Mouse (Mus musculus): ENCODE measurements at regions not wholly inside any gene's neighbourhood (a gene's known extent, or its start where the extent isn't known, plus 50 kb on each side); places are given as distances from the start of the nearest gene placed in this dataset.
"Not testable (repeated sequence)": the region's sequence is repeated elsewhere in the genome, so short reads cannot be mapped to it uniquely, and the experiment has no call there.

DNA sequence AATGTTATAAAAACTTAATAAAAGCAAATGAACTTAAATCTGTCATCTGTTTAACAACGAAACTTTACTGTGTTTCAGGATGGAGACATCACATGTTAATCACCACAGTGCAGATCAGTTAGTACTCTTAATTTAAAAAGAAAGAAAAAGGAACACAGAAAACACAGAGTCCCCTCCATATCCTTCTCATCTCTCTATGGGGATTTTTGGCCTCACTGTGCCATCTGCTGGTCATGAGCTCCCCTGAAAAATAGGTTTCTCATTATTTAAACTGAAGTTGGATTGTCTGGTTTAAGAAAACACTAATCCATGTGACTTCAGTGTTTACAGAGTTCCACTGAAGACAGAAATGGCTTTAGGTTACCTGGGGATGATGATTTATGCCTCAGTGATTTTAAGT is 548.7 kb upstream of the Zfp386 start:
- DNase-seq (ENCODE audit: low read depth, low spot score) = no peak
- no peak overlapping the region for H3K27ac ChIP-seq (ENCODE audit: insufficient read depth, low read depth, low read length, poor library complexity, severe bottlenecking)
- no peaks in the 10 kb centered on the region for H3K4me1 ChIP-seq (ENCODE audit: control insufficient read depth in 2 of 2, insufficient read depth in 2 of 2, low read length in 2 of 2, poor library complexity in 1 of 2)
- H3K9ac ChIP-seq (ENCODE audit: insufficient read depth, low read depth, low read length, poor library complexity, severe bottlenecking) = no peak overlapping the region
- H3K36me3 ChIP-seq (ENCODE audit: control insufficient read depth, insufficient read depth, low read length, poor library complexity, severe bottlenecking) = no peaks in the 10 kb centered on the region
- H3K4me3 ChIP-seq (ENCODE audit: insufficient read depth in 1 of 2, low read depth in 1 of 2, low read length in 2 of 2, poor library complexity in 1 of 2, severe bottlenecking in 1 of 2) = no peak overlapping the region
- in situ Hi-C loops (cut with MboI; ENCODE audit: low sequenced_read_pairs in 2 of 2, unreplicated experiment in 2 of 2) = loop anchor here (5.0 to 25.0 kb wide), 2 partner anchors 307 to 312 kb away; no protein-coding TSS in a partner anchor
- no peaks in the 10 kb centered on the region for H3K9me3 ChIP-seq (ENCODE audit: control insufficient read depth, insufficient read depth, low read depth, low read length)
- no peak for TF ChIP-seq MAFK (IDR thresholded peaks at IDR 0.05; ENCODE audit: insufficient read depth, low read depth, low read length)
- no peak for TF ChIP-seq ZNF384 (IDR thresholded peaks at IDR 0.05; ENCODE audit: low read depth, low read length)
- TF ChIP-seq ZC3H11A (IDR thresholded peaks at IDR 0.05; ENCODE audit: borderline replicate concordance, low read depth, low read length) = no peak
- no peak for TF ChIP-seq CHD2 (IDR thresholded peaks at IDR 0.05; ENCODE audit: low read depth, low read length)
- no peak for TF ChIP-seq HCFC1 (IDR thresholded peaks at IDR 0.05; ENCODE audit: borderline replicate concordance, insufficient read depth, low read length)

DNA sequence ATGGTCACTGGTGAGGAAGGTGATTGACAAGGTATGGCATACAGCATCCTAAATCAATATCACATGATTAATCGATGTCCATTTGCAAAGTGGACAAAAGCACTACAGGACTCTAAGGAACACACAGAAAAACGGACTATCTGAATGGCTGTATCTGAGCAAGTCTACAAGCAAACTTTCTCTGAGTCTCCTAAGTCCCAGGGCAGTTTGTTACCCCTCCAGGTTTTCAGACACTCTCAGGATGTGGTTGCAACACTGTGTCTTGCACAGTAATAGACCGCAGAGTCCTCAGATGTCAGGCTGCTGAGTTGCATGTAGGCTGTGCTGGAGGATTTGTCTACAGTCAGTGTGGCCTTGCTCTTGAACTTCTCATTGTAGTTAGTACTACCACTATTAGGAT is 540.2 kb upstream of the Zfp386 start:
- H3K36me3 ChIP-seq (ENCODE audit: control insufficient read depth, insufficient read depth, low read length, poor library complexity, severe bottlenecking); H3K9ac ChIP-seq (ENCODE audit: insufficient read depth, low read depth, low read length, poor library complexity, severe bottlenecking); H3K4me3 ChIP-seq (ENCODE audit: insufficient read depth in 1 of 2, low read depth in 1 of 2, low read length in 2 of 2, poor library complexity in 1 of 2, severe bottlenecking in 1 of 2); in situ Hi-C loops (cut with MboI; ENCODE audit: low sequenced_read_pairs in 2 of 2, unreplicated experiment in 2 of 2); H3K9me3 ChIP-seq (ENCODE audit: control insufficient read depth, insufficient read depth, low read depth, low read length); DNase-seq (ENCODE audit: low read depth, low spot score); H3K4me1 ChIP-seq (ENCODE audit: control insufficient read depth in 2 of 2, insufficient read depth in 2 of 2, low read length in 2 of 2, poor library complexity in 1 of 2); H3K27ac ChIP-seq (ENCODE audit: insufficient read depth, low read depth, low read length, poor library complexity, severe bottlenecking): not testable (repeated sequence)

DNA sequence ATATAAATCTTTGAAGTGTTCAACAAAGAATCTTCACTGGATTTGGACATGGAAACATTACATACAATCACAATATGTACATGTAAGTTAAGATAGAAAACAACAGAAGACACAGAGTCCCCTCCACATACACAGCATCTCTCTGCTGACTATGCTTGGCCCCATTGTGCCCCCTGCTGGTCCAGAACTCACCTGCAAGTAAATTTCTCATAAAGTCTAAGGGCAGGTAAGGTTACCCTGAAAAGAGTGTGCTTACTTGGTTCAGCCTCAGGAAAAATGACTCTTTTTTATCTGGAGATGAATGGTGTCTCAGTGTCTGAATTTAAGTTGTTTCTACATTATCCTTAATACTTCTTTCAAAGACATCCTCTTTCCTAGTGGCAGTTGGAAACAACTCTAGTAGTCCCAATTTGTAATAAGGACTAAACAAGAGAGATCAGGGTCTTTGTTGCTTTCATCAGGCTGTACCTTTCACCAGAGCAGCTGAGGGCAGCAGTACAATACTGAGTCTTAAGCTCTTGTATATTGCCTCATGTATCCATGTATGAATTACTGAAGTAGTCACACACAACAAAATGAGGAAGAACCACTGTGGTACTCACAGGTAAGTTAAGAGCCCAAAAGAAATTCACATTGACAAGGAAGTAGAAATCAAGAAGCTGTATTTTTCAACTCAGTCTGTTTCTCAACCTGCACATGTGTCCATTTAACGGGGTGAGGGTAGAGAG is 538.7 kb upstream of the Zfp386 start:
- DNase-seq (ENCODE audit: low read depth, low spot score); H3K27ac ChIP-seq (ENCODE audit: insufficient read depth, low read depth, low read length, poor library complexity, severe bottlenecking); H3K4me3 ChIP-seq (ENCODE audit: insufficient read depth in 1 of 2, low read depth in 1 of 2, low read length in 2 of 2, poor library complexity in 1 of 2, severe bottlenecking in 1 of 2); H3K36me3 ChIP-seq (ENCODE audit: control insufficient read depth, insufficient read depth, low read length, poor library complexity, severe bottlenecking); H3K4me1 ChIP-seq (ENCODE audit: control insufficient read depth in 2 of 2, insufficient read depth in 2 of 2, low read length in 2 of 2, poor library complexity in 1 of 2); H3K9ac ChIP-seq (ENCODE audit: insufficient read depth, low read depth, low read length, poor library complexity, severe bottlenecking); in situ Hi-C loops (cut with MboI; ENCODE audit: low sequenced_read_pairs in 2 of 2, unreplicated experiment in 2 of 2); H3K9me3 ChIP-seq (ENCODE audit: control insufficient read depth, insufficient read depth, low read depth, low read length): not testable (repeated sequence)

DNA sequence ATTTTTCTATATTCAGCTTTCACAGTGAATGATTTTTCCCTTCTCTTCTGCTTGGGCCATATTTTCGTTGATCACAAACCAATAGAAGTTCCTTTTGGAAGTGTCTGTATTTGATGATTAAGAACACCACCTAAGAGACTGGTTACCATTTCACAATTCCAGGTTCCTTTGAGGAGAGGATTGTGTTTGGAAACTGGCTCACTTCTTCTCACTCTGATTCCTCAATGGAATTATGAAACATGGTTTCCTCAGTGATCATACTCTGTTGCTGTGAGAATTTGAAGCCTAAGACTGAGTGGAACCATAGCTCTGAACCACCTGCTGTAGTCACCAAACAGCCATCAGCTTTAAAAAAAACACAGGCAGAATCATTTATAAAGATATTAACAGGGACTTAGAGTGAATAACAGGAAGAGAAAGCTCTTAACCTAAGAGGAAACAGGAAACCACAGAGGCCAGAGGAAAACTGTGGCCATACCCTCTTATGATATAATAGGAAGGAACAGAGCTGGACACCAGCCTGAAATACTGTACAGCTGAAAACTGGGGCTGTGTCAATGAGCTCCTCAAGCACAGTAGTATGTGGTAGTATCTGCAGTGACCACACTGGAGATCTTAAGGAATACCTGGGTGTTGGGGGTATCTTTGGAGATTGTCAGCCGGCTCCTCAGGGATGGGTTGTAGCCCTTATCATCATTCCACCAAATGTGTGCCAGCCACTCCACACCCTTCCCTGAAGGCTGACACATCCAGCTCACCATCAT is 528.6 kb upstream of the Zfp386 start:
- H3K9ac ChIP-seq (ENCODE audit: insufficient read depth, low read depth, low read length, poor library complexity, severe bottlenecking); H3K36me3 ChIP-seq (ENCODE audit: control insufficient read depth, insufficient read depth, low read length, poor library complexity, severe bottlenecking); H3K27ac ChIP-seq (ENCODE audit: insufficient read depth, low read depth, low read length, poor library complexity, severe bottlenecking); H3K4me1 ChIP-seq (ENCODE audit: control insufficient read depth in 2 of 2, insufficient read depth in 2 of 2, low read length in 2 of 2, poor library complexity in 1 of 2); H3K4me3 ChIP-seq (ENCODE audit: insufficient read depth in 1 of 2, low read depth in 1 of 2, low read length in 2 of 2, poor library complexity in 1 of 2, severe bottlenecking in 1 of 2); H3K9me3 ChIP-seq (ENCODE audit: control insufficient read depth, insufficient read depth, low read depth, low read length); DNase-seq (ENCODE audit: low read depth, low spot score); in situ Hi-C loops (cut with MboI; ENCODE audit: low sequenced_read_pairs in 2 of 2, unreplicated experiment in 2 of 2): not testable (repeated sequence)

DNA sequence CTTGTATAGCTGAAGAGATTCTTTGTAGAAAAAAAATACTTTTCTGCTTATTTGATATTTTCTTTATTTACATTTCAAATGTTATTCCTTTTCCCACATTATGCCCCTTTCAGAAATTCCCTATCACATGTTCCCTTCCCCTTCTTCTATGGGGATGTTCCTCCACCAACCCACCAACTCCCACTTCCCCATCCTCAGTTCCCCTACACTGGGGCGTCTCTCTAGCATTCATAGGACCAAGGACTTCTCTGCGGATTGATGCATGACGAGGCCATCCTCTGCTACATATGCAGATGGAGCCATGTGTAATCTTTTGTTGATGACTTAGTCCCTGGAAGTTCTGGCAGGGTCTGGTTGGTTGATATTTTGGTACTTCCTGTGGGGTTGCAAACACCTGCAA is 520.5 kb upstream of the Zfp386 start:
- Histone ChIP-seq H3K4me1 (ENCODE audit: control insufficient read depth in 2 of 2, insufficient read depth in 2 of 2, low read length in 2 of 2, poor library complexity in 1 of 2) (no peaks in the 10 kb centered on the region), H3K9ac (ENCODE audit: insufficient read depth, low read depth, low read length, poor library complexity, severe bottlenecking) (no peak overlapping the region), H3K4me3 (ENCODE audit: insufficient read depth in 1 of 2, low read depth in 1 of 2, low read length in 2 of 2, poor library complexity in 1 of 2, severe bottlenecking in 1 of 2) (no peak overlapping the region), H3K9me3 (ENCODE audit: control insufficient read depth, insufficient read depth, low read depth, low read length) (peaks cover 8% of the 10 kb centered on the region; the same call in 1 of the 2 replicates), H3K27ac (ENCODE audit: insufficient read depth, low read depth, low read length, poor library complexity, severe bottlenecking) (no peak overlapping the region), H3K36me3 (ENCODE audit: control insufficient read depth, insufficient read depth, low read length, poor library complexity, severe bottlenecking) (no peaks in the 10 kb centered on the region)
- no peak for DNase-seq (ENCODE audit: low read depth, low spot score)
- in situ Hi-C loops (cut with MboI; ENCODE audit: low sequenced_read_pairs in 2 of 2, unreplicated experiment in 2 of 2) = loop anchor here in 1 of 2 experiments (25.0 kb wide), 1 partner anchor 485 kb away; no protein-coding TSS in a partner anchor
- TF ChIP-seq ZNF384 (IDR thresholded peaks at IDR 0.05; ENCODE audit: low read depth, low read length) (no peak), ZC3H11A (IDR thresholded peaks at IDR 0.05; ENCODE audit: borderline replicate concordance, low read depth, low read length) (no peak), CHD2 (IDR thresholded peaks at IDR 0.05; ENCODE audit: low read depth, low read length) (no peak), HCFC1 (IDR thresholded peaks at IDR 0.05; ENCODE audit: borderline replicate concordance, insufficient read depth, low read length) (no peak), MAFK (IDR thresholded peaks at IDR 0.05; ENCODE audit: insufficient read depth, low read depth, low read length) (no peak)

All from ES-E14 (cell line).